Mouse (Mus musculus): ENCODE results near the gene Cspg4.

DNA sequence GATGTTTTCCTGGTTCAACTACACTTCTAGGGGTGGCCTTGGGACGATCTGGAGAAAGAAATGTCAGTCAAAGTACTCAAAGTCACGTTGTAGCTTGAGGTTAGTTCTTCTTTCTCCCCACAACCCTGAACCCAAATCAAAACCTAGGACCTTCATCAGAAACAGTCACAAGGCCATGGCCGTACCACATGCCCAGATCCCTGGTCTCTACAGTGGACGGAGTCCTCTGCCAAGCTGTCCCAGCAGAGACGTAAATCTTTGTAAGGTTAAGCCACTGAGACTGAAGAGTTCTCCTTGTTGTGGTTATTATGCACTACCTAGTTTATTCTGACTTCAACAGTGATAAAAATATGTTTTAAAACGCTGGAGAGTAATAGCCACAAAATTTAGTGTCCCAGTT lies 36.0 kb upstream of the Cspg4 start:
- TF ChIP-seq CTCF (conservative IDR thresholded peaks at IDR 0.05; ENCODE audit: insufficient read depth, insufficient read length, low read depth, low read length) (no peak), POLR2A (IDR thresholded peaks at IDR 0.05; ENCODE audit: low read depth, low read length) (no peak)
